Mouse (Mus musculus): ENCODE data around the gene Ccl7. TPM values are rescaled to one million over a fixed set of nuclear protein-coding genes. Genes with fewer than 3 reads are reported as not detected.

Ccl7 gene
- total RNA-seq (2018; cell fraction: chromatin; rRNA removed), result 1,000 to 10,000 TPM in 1 of 26 experiments, 100 to 1,000 TPM in 21, 10 to 100 TPM in 4; 14.4 to 1,116 (median 244) TPM
- total RNA-seq (2018; cell fraction: cytosol; rRNA removed), result 1,000 to 10,000 TPM in 10 of 26 experiments, 100 to 1,000 TPM in 13, 10 to 100 TPM in 3; 66.4 to 3,319 (median 600) TPM
- total RNA-seq (2018; cell fraction: nucleus; rRNA removed), result 1,000 to 10,000 TPM in 13 of 26 experiments, 100 to 1,000 TPM in 12, 10 to 100 TPM in 1; 64.5 to 3,972 (median 989) TPM
- 66.8 to 1,194 TPM (median 74.2 TPM) in 3 replicates for polyA plus RNA-seq (2018)

DNA sequence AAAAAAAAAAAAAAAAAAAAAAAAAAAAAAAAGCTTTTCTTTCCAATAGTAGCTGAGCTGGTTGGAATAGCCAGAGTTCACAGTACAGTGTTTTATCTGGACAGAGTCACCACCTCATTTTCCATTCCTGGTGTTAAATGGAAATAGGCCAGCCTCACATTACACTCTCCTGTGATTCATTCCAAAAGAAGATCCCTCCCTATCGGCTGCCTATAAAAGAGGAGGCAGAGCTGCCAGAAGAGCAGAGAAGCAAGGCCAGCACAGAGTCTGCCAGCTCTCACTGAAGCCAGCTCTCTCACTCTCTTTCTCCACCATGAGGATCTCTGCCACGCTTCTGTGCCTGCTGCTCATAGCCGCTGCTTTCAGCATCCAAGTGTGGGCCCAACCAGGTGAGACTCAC is at the start of gene Ccl7:
TSS of gene Ccl7 (plus strand) at position 242 of the 400 bp plus-strand sequence.
- Histone ChIP-seq H3K36me3 (ENCODE audit: inconsistent target) (no peaks in the 10 kb centered on the region), H3K79me2 (ENCODE audit: inconsistent target) (peaks cover 18% of the 10 kb centered on the region), H3K27ac (peak within 1 kb of the TSS; percentile 92), H3K4me3 (ENCODE audit: inconsistent target) (peak within 1 kb of the TSS; percentile 46)
- 70% methylated on average over 3 of the region's 3 CpGs for WGBS (ENCODE audit: missing documents)

DNA sequence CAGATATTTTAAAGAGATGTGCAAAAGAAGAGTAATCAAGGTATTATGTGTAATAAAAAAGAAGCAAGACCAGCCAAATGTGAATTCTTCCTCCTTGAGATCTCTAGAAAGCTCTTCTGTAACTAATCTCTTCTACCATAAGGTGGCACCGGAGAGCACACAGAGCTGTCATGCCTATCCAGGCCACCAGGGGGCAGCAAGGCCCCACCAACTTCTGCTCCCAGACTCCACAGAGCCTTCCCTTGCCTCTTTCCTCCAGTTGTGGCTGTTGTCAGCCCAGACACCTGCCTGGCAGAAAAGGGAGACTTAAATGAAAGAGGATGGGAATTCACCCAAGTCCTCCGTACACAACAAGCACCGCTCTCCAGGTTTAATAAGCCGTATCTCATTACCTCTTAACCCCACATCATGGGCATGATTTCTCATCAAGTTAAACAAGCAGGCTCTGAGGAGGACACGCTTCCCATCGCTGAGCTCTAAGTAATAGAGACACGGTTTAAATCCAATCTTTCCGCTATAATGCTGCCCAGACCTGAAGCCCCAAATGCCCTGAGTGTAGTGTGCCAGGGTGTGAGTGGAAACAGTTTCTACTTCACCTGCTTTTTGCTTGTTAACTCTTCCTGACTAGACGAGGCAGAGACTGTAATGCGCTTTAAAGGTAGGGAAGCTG is 49.2 kb upstream of the Ccl7 start:
- Histone ChIP-seq H3K36me3 (ENCODE audit: inconsistent target) (no peaks in the 10 kb centered on the region), H3K4me3 (ENCODE audit: inconsistent target) (no peak overlapping the region), H3K79me2 (ENCODE audit: inconsistent target) (no peaks in the 10 kb centered on the region), H3K27ac (peak overlapping the region; percentile 92)
- 72% methylated on average over 10 of the region's 10 CpGs for WGBS (ENCODE audit: missing documents)

DNA sequence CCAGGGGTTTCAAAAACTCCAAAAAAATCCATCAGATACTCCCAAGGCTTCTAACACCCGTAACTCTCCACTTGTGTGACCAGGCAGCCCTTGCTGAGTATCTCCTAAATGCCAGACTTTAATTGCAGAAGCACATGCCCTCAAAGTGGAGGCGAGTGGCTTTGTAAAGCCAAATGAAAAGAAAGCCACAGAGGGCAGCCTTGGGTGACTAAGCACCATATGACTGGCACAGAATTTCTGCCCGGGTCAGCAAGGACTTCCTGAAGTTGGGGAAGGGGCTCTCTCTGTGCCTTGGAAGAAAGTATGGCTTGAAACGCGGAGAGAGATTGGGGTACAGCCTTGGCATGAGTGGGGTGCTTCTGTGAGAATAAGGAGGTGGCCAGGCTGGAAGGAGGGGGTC is 48.4 kb upstream of the Ccl7 start:
- H3K36me3 ChIP-seq (ENCODE audit: inconsistent target), result no peaks in the 10 kb centered on the region
- H3K4me3 ChIP-seq (ENCODE audit: inconsistent target), result no peak overlapping the region
- H3K79me2 ChIP-seq (ENCODE audit: inconsistent target), result no peaks in the 10 kb centered on the region
- 53% methylated on average over 5 of the region's 5 CpGs for WGBS (ENCODE audit: missing documents)
- H3K27ac ChIP-seq, result peak overlapping the region; percentile 92

DNA sequence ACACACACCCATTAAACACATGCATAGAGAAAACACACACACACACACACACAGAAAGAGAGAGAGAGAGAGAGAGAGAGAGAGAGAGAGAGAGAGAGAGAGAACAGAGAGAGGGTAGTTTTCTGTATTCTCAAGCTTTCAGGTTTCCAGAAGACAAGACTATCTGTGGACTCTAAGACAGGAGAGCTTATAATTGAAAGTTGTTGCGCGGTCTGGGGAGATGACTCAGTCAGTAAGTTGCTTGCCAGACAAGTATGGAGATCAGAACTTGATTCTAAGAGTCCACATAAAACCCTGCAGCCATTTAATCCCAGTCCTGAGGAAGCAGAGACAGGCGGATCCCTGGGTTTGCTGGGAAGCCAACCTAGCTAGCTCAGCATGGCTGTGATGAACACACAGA is 46.9 kb upstream of the Ccl7 start:
- WGBS (ENCODE audit: missing documents), result 90% methylated on average over 3 of the region's 3 CpGs
- H3K36me3 ChIP-seq (ENCODE audit: inconsistent target), result no peaks in the 10 kb centered on the region
- H3K27ac ChIP-seq, result no peak overlapping the region
- no peak overlapping the region for H3K4me3 ChIP-seq (ENCODE audit: inconsistent target)
- no peaks in the 10 kb centered on the region for H3K79me2 ChIP-seq (ENCODE audit: inconsistent target)

DNA sequence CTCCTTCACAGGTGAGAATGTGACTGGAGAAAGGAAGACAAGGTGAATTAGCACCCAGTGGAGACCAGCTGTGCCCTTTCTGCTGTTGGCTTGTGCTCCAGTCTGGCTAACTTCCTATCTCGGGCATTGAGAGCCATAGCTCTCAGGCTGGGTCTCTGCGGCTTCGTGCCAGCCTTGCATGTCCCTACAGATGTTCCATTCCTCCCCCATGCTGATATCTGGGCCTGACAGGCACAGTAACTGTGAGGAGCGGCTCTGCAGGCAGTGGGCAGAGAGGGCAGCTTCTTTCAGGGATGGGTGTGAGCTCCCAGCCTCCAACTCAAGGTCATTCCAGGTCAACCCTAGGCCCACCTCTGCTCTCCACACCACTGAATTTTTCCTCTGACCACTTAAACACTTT is 46.0 kb upstream of the Ccl7 start:
- no peaks in the 10 kb centered on the region for H3K36me3 ChIP-seq (ENCODE audit: inconsistent target)
- no peak overlapping the region for H3K4me3 ChIP-seq (ENCODE audit: inconsistent target)
- WGBS (ENCODE audit: missing documents), result 89% methylated on average over 4 of the region's 4 CpGs
- no peak overlapping the region for H3K27ac ChIP-seq
- no peaks in the 10 kb centered on the region for H3K79me2 ChIP-seq (ENCODE audit: inconsistent target)

DNA sequence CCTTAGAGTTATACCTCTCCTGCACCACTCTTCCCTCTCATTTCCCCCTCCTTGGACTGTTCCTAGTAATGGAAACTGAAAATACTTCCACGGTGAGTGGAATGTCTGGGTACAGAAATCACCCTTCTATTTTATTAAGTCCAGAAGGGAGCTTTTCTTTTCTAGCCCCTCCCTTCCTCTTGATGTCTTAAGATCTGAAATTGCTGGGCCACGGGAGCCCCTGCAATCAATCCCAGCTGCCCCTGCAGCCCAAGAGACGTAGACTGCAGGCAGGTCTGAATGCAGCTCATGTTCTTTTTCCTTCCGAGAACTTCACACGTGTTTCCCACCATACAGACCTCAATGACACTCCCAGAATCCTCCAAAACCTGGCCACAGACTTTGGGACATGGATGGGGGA is 44.9 kb upstream of the Ccl7 start:
- 91% methylated on average over 5 of the region's 5 CpGs for WGBS (ENCODE audit: missing documents)
- no peaks in the 10 kb centered on the region for H3K79me2 ChIP-seq (ENCODE audit: inconsistent target)
- no peak overlapping the region for H3K4me3 ChIP-seq (ENCODE audit: inconsistent target)
- no peaks in the 10 kb centered on the region for H3K36me3 ChIP-seq (ENCODE audit: inconsistent target)
- no peak overlapping the region for H3K27ac ChIP-seq

DNA sequence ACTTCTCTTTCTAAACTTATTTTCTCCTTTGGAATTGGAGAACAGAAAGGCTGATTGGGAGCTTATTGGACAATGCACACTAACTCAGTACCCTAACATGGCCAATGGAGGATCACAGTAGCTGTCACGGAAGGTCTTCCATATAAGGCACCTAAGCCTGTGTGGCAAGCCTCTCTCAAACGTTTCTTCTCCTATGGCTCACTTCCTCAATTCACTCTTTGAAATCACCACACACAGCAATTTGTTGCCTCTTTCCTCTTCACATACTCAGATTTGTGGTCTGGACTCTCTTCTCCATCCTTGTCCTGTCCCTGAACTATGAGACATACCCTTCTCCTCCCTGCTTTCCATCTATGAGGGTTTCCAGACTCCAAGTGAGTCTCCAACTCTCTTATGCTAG is 40.7 kb upstream of the Ccl7 start:
- WGBS (ENCODE audit: missing documents), result 3% methylated on average over 2 of the region's 2 CpGs
- peak overlapping the region; percentile 99 for H3K27ac ChIP-seq
- no peak overlapping the region for H3K4me3 ChIP-seq (ENCODE audit: inconsistent target)
- no peaks in the 10 kb centered on the region for H3K79me2 ChIP-seq (ENCODE audit: inconsistent target)
- no peaks in the 10 kb centered on the region for H3K36me3 ChIP-seq (ENCODE audit: inconsistent target)

DNA sequence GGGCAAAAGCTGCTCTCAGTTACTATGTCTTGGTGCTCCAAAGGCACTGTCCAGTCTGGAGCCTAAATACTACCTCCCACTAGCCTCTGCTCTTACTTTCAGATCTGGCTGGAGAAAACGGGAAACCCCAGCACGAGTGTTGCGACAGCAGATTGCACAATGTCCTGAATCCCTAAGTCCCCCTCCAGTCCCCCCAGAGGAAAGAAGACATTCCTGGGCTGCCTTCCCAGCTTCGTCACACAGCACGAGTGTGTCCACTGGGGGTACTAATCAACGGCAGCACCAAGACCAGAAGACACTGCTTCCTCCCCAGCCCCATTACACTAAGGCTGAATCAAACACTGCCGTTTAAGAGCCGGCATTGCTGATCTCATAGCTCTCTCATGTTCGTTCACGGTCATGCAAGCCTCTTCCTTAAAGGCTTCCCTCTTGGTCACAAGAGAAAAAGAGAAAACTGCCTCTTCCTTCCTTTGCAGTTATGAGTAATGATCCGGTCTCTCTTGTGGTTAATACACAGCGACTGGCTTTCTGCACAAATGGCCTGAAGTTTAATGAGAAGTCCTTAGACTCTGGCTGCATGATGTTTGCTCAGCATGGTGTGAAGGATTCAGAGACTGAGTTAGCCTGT is 38.6 kb upstream of the Ccl7 start:
- Histone ChIP-seq H3K4me3 (ENCODE audit: inconsistent target) (peak overlapping the region; percentile 5; the same call in 1 of the 2 replicates), H3K79me2 (ENCODE audit: inconsistent target) (no peaks in the 10 kb centered on the region), H3K27ac (peak overlapping the region; percentile 99), H3K36me3 (ENCODE audit: inconsistent target) (no peaks in the 10 kb centered on the region)
- 0% methylated on average over 12 of the region's 12 CpGs for WGBS (ENCODE audit: missing documents)

DNA sequence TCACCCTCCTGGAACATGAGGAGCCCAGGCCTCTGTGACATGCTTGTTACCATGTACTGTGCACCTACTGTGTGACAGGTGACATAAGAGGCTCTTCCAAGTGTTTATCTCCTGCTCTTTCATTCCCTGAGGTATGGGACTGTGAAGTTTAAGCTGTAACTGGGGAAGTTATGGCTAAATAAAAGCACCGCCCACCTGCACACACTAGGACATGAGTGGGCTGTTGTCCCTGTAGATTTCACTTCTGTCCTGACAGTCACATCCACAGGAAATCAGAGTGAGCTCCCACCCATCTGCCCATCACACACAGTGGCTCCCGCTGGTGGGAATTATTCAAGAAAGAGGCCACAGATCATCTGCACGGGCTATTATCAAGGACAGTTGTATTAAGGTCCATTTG is 35.4 kb upstream of the Ccl7 start:
- no peaks in the 10 kb centered on the region for H3K79me2 ChIP-seq (ENCODE audit: inconsistent target)
- no peaks in the 10 kb centered on the region for H3K36me3 ChIP-seq (ENCODE audit: inconsistent target)
- H3K4me3 ChIP-seq (ENCODE audit: inconsistent target), result no peak overlapping the region
- peak overlapping the region; percentile 29 for H3K27ac ChIP-seq
- 97% methylated on average over 3 of the region's 3 CpGs for WGBS (ENCODE audit: missing documents)

DNA sequence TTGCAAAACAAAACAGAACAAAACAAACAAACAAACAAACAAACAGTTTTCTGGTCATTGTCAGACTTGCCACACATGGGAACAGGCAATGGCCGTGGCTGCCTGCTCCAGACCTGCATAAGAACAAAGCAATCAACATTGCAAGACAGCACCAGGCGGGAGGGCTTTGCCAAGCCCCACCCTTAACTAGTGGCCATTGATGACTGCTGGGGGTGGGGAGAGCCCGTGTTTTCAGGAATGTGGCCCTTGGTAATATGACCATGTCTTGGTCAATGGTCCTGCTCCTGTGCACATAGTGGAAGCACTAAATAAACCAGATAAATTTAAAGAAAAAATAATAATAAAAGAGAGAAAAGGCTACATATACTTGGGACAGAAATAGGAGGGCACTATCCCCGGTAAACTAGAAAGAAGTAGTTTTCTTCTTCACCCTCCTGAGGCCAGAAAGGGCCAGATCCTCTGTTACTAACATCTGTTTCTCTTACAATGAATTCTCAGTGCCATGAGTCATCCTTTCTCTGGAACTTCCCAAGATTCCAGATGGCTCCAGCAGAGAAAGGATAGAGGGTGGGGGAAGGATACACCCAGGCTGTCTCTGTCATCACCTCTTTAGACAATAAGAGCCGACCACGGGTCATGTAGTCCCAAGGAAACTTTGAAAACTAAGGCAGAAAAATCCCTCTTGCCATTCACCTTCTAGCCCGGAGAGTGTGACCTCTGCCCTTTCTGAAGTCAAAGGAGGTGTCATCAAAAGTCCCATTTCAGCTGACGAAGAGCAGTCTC is 33.9 kb upstream of the Ccl7 start:
- H3K27ac ChIP-seq, result no peak overlapping the region
- no peaks in the 10 kb centered on the region for H3K79me2 ChIP-seq (ENCODE audit: inconsistent target)
- H3K4me3 ChIP-seq (ENCODE audit: inconsistent target), result no peak overlapping the region
- H3K36me3 ChIP-seq (ENCODE audit: inconsistent target), result no peaks in the 10 kb centered on the region
- 87% methylated on average over 8 of the region's 8 CpGs for WGBS (ENCODE audit: missing documents)

DNA sequence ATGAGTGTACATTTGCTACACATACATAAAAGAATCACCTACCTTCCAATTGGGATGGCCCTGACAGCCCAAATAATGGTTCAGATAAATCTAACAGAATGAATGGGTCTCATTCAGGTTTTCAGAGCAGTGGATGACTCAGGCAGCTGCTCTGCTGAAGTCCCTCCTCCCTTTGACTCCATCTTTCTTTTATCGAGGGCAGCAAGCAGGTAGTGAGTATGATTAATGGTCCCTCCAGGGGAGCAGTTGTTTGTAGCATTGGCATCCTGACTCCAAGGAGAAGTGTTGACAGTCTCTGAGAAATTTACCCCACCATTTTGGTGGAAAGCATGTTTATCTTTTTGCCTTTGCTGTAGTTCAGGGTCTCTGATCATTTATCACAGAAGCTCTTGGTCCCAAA is 31.8 kb upstream of the Ccl7 start:
- no peak overlapping the region for H3K4me3 ChIP-seq (ENCODE audit: inconsistent target)
- H3K36me3 ChIP-seq (ENCODE audit: inconsistent target), result no peaks in the 10 kb centered on the region
- H3K79me2 ChIP-seq (ENCODE audit: inconsistent target), result no peaks in the 10 kb centered on the region
- 45% methylated on average over 1 of the region's 1 CpGs for WGBS (ENCODE audit: missing documents)
- H3K27ac ChIP-seq, result no peak overlapping the region

DNA sequence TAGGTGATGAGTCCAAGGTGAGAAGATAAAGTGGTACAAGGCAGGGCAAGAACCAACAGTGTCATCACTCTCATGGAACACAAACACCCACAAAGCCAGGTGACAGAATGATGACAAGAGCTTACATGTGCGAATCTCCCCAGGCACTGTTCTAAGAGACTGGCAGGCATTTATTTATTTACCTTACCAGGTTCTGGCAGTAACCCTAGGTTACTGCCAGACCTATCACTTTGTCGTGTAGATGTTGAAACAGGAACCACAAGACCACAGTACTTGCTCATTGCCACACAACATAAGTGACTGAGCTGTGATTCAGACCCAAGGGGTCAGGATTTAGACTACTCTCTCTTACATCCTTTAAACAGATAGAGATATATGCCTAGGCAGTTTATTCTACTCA is 30.4 kb upstream of the Ccl7 start:
- H3K79me2 ChIP-seq (ENCODE audit: inconsistent target), result no peaks in the 10 kb centered on the region
- H3K4me3 ChIP-seq (ENCODE audit: inconsistent target), result no peak overlapping the region
- no peaks in the 10 kb centered on the region for H3K36me3 ChIP-seq (ENCODE audit: inconsistent target)
- peak overlapping the region; percentile 33; the same call in 1 of the 2 replicates for H3K27ac ChIP-seq
- WGBS (ENCODE audit: missing documents), result 32% methylated on average over 2 of the region's 2 CpGs

DNA sequence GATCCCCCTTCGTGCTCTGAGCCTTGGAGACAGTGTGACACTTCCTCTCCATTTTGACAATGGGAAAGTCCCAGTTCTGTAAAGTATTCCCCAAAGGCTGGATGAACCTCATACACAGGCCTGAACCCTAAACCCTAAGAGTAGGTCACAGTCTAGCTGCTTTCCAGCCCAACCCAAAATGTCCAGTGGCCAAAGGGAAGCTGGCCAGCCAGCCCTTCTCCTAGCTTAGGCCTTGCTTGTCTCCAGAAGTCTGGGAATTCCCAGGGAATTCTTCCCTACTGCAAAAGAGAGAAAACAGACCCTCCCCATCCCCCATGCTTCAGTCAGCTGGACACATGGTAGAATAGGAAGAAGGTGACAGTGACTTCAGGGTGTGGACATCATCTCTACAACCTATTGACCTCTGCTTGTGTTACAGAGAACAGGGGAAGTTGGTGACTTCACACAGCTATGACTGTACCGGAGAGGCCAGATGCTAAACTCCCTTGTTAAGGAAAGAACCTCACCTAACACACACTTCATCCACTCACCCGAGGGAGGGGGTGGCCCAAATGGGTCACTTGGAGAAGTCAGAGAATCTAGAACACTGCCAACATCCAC is 29.2 kb upstream of the Ccl7 start:
- no peaks in the 10 kb centered on the region for H3K79me2 ChIP-seq (ENCODE audit: inconsistent target)
- H3K4me3 ChIP-seq (ENCODE audit: inconsistent target), result no peak overlapping the region
- peak overlapping the region; percentile 33 for H3K27ac ChIP-seq
- WGBS (ENCODE audit: missing documents), result 69% methylated on average over 3 of the region's 3 CpGs
- H3K36me3 ChIP-seq (ENCODE audit: inconsistent target), result no peaks in the 10 kb centered on the region

DNA sequence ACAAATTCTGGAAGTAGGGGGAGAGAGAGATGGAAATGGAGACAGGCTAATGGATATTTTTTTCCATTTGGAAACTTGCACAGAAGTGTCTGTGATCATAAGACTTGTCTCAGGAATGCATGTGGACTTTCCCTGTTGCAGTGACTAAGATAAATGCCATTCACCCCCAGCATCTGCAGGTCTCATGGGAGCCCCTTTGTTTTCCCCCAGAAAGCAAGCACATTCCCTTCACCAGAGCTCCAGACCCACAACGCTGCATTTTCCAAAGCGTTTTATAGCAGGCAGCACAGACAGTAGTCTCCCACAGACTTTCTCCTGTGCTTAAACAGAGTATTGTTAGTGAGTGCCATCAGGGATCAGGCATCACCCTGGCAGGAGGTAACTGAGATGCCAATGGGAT is 26.1 kb upstream of the Ccl7 start:
- Histone ChIP-seq H3K36me3 (ENCODE audit: inconsistent target) (no peaks in the 10 kb centered on the region), H3K4me3 (ENCODE audit: inconsistent target) (no peak overlapping the region), H3K27ac (no peak overlapping the region), H3K79me2 (ENCODE audit: inconsistent target) (no peaks in the 10 kb centered on the region)
- 84% methylated on average over 2 of the region's 2 CpGs for WGBS (ENCODE audit: missing documents)
